Mouse (Mus musculus): ENCODE data around the gene Plppr2.
A peak's percentile ranks its signal among the peaks of the same experiment; 100 is the strongest.

Plppr2 gene

DNA sequence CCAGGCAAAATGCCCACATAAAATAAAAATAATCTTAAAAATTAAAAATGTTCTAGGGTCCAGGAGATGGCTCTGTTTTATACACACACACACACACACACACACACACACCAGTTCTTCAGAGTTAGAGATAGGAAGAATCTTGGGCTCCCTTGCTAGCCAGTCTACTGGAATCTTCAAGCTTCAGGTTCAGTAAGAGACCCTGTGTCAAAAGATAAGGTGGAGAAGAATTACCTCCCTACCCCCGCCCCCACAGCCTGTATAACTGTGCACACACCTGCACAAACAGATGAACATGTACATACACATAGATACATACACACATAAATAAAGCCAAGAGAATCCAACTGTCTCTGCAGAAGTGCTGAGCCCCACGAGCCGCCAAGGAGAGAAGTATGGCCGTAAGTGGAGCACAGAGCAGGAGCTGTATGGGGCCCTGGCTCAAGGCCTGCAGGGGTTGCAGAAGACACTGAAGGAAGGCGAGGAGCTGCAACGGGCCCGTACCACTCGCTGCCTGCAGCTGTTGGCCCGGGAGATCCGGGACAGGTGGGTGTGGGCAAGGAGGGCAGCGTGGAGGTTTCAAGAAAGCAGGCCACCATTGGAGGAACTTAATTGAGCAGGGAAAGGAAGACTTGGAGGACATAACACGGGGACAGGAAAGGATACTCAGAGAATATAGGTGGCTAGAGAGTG is 4.2 kb upstream of the Plppr2 start:
- DNase-seq (ENCODE audit: low spot score) = no peak

DNA sequence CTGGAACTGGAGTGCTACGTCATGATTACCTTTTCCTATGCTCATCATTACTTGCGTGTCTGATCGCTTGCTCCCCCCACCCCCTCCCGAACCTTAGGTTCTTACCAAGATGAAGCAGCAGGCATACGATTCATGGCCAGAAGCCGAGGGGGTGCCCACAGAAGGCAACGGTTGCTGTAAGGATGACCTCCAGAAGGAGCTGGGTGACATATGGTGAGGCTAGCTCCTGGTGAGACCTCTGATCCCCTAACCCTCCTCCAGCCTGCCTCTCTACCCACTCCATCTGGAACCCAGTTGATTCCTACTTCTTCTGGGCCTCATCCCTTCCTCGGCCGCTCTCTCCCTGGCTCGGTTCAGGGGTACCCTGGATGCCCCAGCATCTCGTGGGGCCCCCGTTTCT is 2.8 kb upstream of the Plppr2 start:
- no peak for DNase-seq (ENCODE audit: low spot score)

DNA sequence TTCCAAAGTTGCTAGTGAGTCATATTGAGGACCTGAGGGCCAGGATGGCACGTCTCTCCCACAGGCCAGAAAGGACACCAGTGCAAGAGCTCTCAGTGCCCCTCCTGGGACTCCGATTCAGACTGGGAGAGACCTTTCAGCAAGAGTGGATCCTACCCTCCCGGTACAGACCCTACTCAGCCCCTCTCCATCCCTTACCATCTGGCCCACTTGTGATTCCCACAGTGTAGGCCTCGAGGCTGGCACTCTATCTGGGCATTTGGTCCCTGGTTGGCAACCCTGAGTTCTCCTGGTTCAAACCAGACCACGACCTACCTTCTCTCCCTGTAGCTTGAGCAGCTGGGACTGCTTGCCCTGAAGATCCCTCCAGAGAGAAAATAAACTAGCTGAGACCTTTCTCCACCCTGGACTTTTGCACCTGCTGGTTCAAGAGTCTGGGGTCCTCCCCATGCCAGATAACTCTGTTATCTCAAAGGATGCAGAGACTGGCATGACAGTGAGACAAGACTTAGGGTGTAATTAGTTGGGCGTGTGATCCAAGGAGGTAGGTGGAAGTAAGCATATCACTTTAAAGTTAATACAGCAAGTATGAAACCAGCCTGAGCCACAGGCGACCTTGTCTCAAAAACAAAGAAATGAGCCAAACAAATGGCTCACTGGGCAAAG is 1.2 kb upstream of the Plppr2 start:
- DNase-seq (ENCODE audit: low spot score) = no peak

DNA sequence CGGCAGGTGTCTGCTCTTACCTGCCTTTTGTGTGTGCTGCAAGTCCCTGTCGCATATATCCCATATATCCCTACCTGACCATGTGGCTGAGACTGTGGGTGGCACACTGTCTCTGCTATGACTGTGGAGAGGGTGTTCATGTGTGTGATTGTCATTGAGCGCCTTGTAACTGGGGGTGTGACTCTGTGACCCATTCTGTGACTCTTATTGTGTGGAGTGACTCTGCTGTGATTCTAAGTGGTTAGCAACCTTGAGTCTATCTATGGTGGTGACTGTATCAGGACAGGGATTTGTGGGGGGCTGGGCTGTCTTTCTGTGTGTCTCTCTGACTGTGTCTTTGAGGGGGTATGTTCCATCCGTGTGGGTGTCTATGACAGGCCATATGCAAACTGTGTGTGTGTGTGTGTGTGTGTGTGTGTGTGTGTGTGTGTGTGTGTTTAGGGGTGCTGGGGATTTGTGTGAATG is 910 bp downstream of the Plppr2 start:
- no peak for DNase-seq (ENCODE audit: low spot score)

DNA sequence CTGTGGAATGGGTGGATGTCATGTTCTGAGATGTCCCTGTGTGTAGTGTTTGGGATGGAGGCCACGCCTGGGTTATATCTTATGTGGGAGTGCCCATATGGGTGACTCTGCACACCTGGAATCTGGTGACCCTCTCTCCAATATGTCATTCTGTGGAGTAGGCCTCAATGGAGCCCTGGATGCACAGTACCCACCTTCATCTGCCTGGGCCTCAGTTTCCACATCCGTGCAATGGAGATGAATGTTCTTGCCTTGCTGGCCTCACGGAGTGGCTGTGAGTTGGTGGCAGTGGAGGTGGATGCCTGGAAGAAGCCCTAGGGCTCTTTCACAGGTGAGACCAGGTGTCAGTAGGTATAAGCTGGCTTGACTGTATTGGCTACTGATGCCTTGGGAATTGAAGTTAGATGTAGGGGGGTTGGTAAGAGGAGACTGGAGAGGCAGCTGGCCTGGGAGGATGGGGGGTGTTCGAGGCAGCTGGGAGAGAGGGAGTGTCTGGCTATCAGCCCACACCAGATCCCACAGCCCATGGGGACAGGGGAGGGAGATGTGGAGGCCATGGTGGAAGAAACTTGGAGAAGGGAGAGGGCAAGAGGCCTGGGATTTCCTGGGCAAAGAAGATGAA is 1.5 kb downstream of the Plppr2 start:
- no peak for DNase-seq (ENCODE audit: low spot score)

DNA sequence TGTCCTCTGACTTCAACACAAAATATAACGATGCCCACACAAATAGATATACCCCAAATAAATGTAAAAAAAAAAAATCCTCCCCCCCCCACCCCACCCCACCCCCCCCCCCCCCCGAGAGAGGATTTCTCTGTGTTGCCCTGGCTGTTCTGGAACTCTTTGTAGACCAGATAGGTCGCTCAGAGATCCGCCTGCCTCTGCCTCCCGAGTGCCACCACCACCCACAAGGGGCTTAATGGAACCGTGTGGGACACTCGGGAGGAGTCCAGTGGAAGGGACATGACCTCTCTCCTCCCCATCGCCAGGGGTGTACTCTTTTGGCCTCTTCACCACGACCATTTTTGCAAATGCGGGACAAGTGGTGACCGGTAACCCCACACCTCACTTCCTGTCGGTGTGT is 6.2 kb downstream of the Plppr2 start:
- DNase-seq (ENCODE audit: low spot score) = no peak

DNA sequence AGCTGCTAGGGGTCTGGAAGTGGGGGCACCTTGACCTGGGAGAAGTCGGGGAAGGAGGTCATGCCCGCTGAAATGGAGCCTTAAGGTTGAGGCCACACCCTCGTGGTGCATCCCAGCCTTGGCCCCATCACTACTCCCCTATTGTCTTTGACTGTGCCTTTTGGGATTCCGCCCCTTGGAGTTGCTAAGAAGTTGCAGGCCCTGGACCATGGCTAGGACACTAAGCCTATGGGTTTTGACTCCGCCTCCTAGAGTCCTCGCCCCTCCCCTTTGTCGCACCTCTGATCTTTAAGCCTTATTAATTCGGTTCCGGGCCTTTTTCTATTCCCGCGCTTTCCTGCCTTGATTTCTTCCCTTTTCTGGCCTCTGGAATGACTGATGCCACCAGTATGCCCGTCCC is 6.8 kb downstream of the Plppr2 start:
- DNase-seq (ENCODE audit: low spot score) = no peak

DNA sequence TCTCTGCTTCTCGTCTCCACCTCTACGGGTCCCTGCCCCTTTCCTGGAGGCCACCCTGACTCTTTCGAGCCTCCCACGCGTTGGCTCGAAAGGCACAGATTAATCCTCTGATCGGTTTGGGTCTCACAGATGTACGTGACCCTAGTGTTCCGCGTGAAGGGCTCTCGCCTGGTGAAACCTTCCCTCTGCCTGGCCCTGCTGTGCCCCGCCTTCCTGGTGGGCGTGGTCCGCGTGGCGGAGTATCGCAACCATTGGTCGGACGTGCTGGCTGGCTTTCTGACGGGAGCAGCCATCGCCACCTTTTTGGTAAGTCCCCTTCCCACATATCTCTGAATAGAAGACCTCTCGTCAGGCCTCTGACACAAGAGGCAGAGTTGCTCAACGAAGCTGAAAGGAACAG is 7.4 kb downstream of the Plppr2 start:
- DNase-seq (ENCODE audit: low spot score) = no peak

DNA sequence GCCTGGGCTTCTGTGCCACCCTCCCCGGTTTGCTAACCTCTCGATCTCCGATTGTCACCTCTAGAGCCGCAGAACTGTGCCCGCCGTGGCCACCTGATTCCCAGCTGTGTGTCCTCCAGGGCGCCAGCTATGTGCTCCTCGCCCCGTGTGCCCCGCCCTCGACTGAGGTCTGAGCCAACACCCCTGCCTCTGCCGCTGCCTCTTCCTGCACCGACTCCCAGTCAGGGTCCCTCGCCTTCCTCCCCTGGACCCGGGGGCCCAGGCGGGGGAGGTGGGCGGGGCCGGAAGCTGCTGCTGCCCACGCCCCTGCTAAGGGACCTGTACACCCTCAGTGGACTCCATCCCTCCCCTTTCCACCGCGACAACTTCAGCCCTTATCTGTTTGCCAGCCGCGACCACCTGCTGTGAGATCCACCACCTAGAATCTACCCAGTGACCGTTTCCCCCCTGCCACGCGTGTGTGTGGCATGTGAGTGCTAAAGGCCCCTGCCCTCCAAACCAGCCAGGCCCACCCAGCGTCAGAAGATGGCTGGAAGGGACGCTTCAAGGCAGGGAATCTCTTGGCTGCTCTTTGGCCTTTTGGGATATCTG is 10.8 kb downstream of the Plppr2 start:
- no peak for DNase-seq (ENCODE audit: low spot score)

DNA sequence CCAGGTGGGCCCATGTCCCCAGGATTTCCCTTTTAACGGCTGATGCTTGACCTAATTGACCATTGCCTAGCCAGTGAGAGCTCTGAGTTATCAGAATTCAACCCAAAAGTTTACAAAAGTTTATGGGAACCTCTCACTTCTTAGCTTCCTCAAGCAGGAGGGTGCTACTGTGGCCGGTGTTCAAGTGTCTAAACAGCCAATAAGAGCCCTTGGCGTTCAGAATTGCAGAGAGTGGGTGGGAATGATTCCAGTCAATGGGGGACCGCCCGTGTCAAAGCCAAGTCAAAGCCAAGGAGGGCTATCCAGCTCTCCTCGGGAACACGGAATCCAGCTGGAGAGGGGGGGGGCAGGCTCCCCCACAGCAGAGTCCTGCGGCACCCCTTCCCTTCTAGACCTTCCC is 11.3 kb downstream of the Plppr2 start:
- DNase-seq (ENCODE audit: low spot score) = no peak

DNA sequence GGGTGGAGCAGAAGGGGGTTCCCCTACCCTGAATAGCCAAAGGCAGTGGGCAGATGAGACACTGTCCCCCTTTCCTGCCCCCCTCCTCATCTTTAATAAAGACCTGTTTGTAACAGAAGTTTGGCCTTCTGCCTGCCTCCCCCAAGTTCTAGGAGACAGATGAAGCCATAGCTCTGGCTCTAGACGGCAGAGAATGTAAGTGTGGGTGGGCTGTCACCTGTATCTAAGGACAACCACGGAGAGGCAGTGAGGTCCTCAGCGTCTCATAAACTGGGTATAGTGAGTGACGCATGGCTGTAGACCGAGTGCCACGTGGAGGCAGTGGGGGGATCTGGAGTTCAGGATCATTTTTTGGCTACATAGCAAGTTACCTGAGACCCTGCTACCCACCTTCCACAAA is 12.0 kb downstream of the Plppr2 start:
- no peak for DNase-seq (ENCODE audit: low spot score)

DNA sequence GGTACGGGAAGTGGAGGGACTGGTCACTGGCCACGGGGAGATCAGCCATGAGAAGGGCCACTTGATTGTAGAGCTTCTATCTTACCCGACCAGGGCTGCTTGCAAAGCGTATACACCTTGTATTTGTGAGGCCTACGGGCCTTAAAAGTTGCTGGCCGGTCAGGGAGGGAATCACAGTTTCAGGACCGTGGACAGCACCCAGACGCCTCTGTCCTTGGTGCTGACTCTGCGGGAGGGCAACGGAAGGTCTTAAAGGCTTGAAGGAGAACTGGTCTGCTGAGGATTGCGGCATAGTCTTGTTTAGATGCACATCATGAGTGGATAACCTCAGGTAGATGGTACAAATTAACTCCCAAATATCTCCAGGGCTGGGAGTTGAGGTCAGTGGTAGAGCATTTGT is 13.5 kb downstream of the Plppr2 start:
- no peak for DNase-seq (ENCODE audit: low spot score)

DNA sequence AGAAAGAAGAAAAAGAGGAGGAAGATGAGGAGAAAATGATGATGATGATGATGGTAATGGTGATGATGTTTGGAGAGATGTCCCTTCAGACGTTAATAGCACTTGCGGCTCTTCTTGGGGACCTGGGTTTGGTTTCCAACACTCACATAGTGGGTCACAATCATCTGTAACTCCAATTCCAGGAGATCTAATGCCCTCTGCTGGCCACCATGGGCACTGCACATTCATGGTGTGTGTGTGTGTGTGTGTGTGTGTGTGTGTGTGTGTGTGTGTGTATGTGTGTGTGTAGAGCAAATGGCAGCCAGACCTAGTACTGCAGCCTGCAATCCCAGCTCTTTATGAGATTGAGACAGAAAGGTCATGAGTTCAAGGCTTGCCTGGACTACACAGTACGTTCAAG is 15.1 kb downstream of the Plppr2 start:
- DNase-seq (ENCODE audit: low spot score) = no peak

DNA sequence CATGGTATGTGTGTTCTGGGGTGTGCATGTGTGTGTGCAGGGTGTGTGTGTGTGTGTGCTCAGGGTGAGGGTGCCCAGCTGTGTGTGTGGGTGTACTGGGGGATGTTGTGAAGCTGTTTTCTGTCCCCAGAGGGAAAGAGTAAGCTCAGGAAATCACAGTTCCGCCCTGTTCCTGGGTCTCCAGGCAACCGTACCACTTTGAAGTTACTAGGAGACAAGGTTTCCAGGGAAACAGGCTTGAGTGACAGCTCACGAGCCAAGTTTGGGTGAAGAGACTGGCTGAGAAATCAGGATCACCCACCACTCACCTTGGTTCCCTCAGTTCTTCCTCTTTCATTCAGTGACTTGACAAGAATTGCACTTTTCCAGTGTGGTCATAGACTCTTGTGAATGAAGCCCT is 16.8 kb downstream of the Plppr2 start:
- DNase-seq (ENCODE audit: low spot score) = peak; percentile 41

DNA sequence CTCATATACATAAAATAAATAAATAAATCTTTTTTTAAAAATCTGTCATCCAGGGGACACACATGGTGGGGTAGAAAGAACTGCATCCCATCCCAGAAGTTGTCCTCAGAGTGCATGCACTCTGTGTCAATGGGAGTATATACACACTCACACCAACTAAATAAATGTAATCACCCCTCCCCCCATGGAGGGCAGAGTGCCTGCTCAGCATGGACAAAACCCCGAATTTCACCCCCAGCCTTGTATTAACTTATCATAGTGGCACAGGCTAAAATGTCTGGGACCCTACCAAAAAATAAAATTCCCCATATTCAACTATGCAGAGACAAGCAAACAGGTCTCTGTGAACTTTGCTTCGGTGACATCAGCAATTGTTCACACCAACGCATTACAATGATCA is 17.8 kb downstream of the Plppr2 start:
- DNase-seq (ENCODE audit: low spot score) = no peak

DNA sequence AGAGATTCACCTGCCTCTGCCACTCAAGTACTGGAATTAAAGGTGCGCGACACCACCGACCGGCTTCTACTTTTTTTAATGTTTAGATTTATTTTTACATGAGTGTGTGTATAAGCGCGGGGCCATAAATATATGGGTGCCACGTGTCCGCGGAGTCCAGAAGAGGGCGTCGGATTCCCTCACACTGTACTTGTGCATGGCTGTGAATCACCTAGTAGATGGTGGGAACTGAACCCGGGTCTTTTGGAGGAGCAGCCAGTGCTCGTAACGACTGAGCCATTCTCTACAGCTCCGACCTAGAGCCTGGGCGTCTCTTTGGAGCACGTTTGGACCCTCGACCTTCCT is 18.4 kb downstream of the Plppr2 start:
- DNase-seq (ENCODE audit: low spot score) = no peak

DNA sequence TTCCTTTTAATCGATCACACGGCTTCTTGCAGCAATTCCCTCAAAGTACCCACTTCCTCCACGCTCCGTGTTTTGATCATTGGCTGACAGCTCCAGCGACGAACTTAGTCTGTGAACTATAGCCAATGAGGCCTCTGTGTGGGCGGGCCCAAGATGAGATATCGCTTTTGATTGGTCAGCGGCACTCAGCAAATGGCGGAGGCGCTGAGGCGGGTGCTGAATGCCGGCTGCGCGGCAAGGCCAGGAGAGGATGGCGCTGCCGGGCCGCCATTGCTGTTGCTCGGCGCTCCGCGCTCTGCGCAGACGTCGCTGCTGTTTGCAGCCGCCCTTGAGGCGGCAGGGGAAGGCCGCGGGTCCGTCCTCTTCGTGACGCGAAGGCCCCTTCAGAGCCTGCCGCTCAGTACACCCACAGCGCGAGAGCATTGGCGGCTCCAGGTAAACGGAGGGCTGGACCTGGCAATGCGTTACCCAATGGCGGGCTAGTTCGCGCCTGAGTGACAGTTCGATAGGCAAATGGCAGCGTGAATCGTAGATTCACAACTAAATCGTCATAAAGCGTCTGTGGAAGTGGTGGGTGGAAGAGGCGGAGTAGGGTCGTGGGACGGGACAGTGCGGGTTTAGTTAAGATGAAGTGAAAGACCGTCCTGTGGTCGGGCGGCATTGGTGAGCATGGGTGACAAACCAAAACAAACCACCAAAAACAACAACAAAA is 18.9 kb downstream of the Plppr2 start, which contains the start of gene Swsap1:
Gene Swsap1 (plus strand): TSS at position 186 of the 712 bp plus-strand sequence.
- DNase-seq (ENCODE audit: low spot score) = peak; percentile 93

DNA sequence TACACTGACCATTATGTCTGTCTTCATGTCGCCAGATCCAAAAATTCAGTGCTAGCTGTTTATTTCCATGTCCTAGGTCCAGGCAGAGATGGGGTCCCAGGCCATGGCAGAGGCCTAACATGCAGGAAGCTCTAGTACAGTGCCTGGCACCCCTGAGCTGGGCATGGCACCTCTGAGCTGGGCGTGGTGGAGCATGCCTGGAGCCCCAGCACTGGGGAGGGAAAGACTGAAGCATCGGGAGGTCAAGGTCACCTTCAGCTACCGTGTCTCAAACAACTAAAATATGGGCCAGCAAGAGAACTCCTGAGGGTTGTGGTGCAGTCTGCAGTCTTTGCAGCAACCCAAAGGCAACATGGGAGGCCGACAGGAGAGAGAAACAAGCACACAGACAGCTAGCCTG is 21.5 kb downstream of the Plppr2 start:
- DNase-seq (ENCODE audit: low spot score) = no peak

DNA sequence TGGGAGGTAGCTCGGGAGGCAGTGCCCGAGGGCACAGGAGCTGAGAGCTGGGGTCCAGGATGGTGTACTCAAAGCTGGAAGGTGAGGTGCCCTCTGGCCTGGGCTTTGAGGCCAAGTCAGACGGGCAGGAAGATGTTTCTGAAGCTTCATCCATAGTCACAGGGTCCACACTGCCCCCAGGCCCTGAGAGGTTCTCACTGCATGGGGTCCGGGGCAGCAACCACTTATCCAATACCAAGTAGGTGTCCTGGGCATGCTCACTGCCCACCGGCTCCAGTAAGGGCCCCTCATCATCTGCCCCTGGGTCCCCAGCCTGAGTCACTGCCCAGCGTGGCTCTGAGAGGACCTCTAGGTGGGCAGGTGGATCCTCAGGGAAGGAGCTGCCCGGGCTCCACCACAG is 22.4 kb downstream of the Plppr2 start:
- no peak for DNase-seq (ENCODE audit: low spot score)

DNA sequence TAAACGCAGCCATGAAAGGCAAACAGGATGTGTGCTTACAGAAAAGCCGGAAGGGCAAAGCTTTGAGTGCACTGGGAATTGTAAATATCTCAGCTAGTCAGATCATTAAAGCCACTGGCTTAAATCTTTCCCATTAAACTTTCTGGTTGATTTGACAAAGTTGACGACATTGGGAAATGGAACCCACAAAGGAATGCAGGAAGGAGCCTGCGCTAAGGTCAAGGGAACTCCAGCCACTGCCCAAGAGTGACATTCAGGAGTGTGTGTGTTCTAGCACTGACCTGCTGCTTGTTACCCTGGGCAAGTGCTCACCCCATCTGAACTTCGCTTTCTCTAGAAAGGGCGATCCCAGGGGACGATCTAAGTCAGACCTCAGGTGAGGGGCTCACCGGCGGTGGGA is 23.3 kb downstream of the Plppr2 start:
- no peak for DNase-seq (ENCODE audit: low spot score)

DNA sequence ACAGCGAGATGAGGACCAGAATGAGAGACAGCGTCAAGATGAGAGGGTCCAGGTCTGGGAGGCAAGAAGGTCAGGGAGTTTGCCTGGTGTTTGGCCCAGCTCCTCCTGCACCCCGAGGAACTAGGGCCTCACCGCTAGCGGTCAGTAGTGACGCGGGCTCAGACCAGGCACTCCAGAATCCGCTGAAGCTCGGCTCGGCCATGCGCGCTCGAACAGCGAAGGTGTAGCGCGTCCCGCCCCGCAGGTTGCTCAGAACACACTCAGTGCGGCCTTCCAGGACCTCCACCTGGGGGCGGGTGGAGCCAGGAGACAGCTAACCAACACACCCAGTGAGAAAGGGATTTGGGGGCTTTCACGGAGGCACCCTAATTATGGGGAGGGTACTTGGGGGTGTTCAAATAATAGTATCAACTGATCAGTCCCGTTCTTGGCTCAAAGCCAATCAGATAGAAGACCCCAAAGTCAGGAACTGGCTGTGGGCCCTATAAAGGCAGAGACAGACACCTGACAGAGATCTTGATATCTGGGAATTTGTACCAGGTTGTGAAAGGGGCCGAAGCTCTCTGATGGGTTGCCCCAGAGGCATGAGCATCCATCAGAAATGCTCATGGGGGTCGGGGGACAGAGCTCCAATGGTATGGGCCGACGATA is 23.9 kb downstream of the Plppr2 start:
- no peak for DNase-seq (ENCODE audit: low spot score)

DNA sequence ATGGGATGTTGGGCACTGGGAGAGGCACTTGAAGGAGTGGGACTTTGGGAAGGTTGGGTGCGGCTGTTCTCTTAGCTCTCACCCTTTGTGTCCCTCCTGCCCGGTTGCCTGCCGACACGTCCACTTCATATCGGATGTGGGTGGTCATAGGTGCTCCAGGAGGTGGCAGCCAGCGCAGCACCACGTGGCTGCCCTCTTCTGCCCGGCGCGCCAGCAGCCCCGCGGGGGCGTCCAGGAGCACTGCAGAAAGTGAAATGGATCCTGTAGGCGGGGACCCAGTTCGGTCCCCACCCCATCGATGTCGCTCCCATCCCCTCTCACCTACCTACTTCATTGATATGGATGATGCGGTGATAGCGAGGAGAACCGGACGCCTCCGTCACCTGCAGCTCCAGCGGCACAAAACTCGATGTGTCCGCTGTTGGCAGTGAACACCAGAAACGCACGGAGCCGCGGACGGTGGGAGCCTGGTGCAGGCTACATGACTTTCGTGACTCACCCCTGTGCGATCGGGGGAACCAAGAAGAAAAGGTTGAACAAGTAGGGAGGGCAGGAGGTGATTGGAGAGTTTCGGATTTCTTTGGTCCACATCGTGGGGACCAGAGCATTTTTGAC is 24.6 kb downstream of the Plppr2 start:
- DNase-seq (ENCODE audit: low spot score) = no peak

Data from MN1 (cell line).